Mouse (Mus musculus): Measurements from ENCODE around the gene Gm37240.

- no peak for TF ChIP-seq CTCF (IDR thresholded peaks at IDR 0.05; ENCODE audit: low read depth, low read length)
- no peak for TF ChIP-seq GATA1 (IDR thresholded peaks at IDR 0.05; ENCODE audit: borderline replicate concordance, low read length)
- no peak for TF ChIP-seq TAL1 (conservative IDR thresholded peaks at IDR 0.05; ENCODE audit: low read depth, low read length)
- TF ChIP-seq POLR2AphosphoS5 (IDR thresholded peaks at IDR 0.05; ENCODE audit: insufficient replicate concordance, low read depth, low read length), result no peak
These were observed 107.0 kb downstream of the Gm37240 start for GRCm38 (mm10) chr3:85780332-85780731.
